Mouse (Mus musculus) forebrain, embryonic 12.5 days (tissue): Measurements from ENCODE around the gene Pde4dip. TPM values are rescaled to one million over a fixed set of nuclear protein-coding genes. Genes with fewer than 3 reads are reported as not detected.

Experiments
- ATAC-seq: fragments of 200-750 bp; cut with Nextera tagmentation; 2 replicates; pipeline ENCODE4 v1.8.0; 2017; ENCODE audit warnings: moderate TSS enrichment; ENCODE audit not compliant: low FRiP score
- H3K27ac ChIP-seq: fragments of 300-500 bp; sonication (generic); 2 replicates; pipeline ENCODE4 v1.5.1; 2016; ENCODE audit warnings: mild to moderate bottlenecking
- H3K27me3 ChIP-seq: fragments of 300-500 bp; sonication (generic); 2 replicates; pipeline ENCODE4 v1.6.1; 2016; ENCODE audit warnings: mild to moderate bottlenecking
- H3K36me3 ChIP-seq: fragments of 300-500 bp; sonication (generic); replicated peaks from 2 replicates; pipeline ENCODE4 v1.6.1; 2016; ENCODE audit warnings: mild to moderate bottlenecking
- H3K4me1 ChIP-seq: fragments of 300-500 bp; sonication (generic); 2 replicates; pipeline ENCODE4 v1.6.1; 2016
- H3K4me2 ChIP-seq: fragments of 300-500 bp; sonication (generic); 2 replicates; pipeline ENCODE4 v1.6.1; 2016; ENCODE audit warnings: mild to moderate bottlenecking, moderate library complexity
- H3K4me3 ChIP-seq: fragments of 300-500 bp; sonication (generic); replicated peaks from 2 replicates; pipeline ENCODE4 v1.5.1; 2016; ENCODE audit warnings: mild to moderate bottlenecking
- H3K9ac ChIP-seq: fragments of 300-500 bp; sonication (generic); 2 replicates; pipeline ENCODE4 v1.6.1; 2016; ENCODE audit warnings: mild to moderate bottlenecking
- H3K9me3 ChIP-seq: fragments of 300-500 bp; sonication (generic); 2 replicates; pipeline ENCODE4 v1.6.1; 2016
- WGBS: fragments of 180-500 bp; shearing (Covaris S2); methylation state at CpG from one replicate; pipeline ENCODE4 v1.1.7; 2016; 5-methylcytosine and 5-hydroxymethylcytosine counted together
- polyA plus RNA-seq: library from polyadenylated mRNA; unstranded; fragments of >200 nt; fragmentation: Nextera tagmentation; extraction: Ambion mirVana; gene quantifications from 2 replicates; pipeline ENCODE4 v1.2.1, GENCODE M21; 2016

The Pde4dip gene
- polyA plus RNA-seq, 1 experiment from 2014 or later: 35.7 TPM

DNA sequence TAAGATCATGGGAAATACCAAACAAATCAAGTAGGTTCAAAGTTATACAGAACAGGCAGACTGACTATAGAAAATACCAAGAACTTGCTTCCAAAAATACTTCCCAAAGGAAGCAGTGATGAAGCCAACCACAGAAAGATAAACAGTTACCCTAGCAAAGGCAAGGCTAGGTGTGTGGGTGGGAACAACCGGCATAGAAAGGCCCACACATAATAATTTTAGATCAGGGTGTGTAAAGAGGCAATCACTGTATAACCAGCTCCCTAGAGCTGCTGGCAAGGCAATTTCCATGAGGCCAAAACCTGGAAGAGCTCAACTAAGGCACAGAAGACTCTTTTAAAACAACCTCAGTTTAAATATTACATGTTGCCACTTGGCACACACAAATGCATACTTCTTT, 29.1 kb downstream of the Pde4dip start:
- Histone ChIP-seq H3K4me3 (no peak overlapping the region), H3K9me3 (no peaks in the 10 kb centered on the region), H3K27ac (no peak overlapping the region), H3K9ac (no peak overlapping the region), H3K36me3 (no peaks in the 10 kb centered on the region), H3K27me3 (no peaks in the 10 kb centered on the region), H3K4me1 (no peaks in the 10 kb centered on the region), H3K4me2 (no peak overlapping the region)
- 81% methylated on average over 1 of the region's 1 CpGs for WGBS
- no peak for ATAC-seq

DNA sequence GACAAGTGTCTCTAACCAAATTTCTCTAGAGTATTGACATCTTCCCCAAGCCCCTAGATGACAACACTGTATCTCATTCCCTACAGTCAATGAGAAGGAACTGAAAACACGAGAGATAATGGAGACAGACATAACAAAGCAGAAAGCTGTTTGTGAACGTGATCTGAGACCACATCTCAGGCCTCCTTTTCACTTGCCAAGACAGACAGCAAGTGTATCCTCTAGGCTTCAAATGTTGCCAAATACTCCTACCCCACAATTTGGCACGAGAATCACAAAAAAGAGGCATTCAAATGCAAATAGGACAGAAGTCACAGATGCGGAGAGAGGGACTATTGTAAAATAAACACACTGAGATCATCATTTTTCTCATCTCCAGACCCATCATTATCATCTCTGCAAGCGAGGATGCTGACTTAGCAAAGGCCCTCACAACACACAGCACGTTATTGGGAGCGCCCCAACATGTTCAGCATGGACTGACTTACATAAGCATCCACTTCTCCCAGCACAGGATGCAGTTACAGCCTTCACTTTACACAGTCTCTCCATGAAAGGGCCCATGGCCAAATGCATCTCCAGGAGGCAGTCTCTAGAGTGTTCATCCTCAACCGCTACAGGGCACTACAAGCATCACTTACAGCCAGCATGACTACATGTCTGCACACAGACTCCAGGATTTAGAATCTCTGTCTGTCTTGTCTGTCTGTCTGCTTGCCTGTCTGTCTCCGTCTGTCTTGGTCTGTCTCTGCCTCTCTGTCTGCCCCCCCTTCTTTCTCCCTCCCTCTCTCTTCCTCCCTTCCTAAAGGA, 33.7 kb downstream of the Pde4dip start:
- H3K27ac ChIP-seq: no peak overlapping the region
- no peaks in the 10 kb centered on the region for H3K9me3 ChIP-seq
- WGBS: 67% methylated on average over 9 of the region's 9 CpGs
- no peaks in the 10 kb centered on the region for H3K4me1 ChIP-seq
- no peak overlapping the region for H3K4me3 ChIP-seq
- no peak overlapping the region for H3K9ac ChIP-seq
- no peaks in the 10 kb centered on the region for H3K27me3 ChIP-seq
- no peak for ATAC-seq
- H3K36me3 ChIP-seq: no peaks in the 10 kb centered on the region
- H3K4me2 ChIP-seq: no peak overlapping the region

DNA sequence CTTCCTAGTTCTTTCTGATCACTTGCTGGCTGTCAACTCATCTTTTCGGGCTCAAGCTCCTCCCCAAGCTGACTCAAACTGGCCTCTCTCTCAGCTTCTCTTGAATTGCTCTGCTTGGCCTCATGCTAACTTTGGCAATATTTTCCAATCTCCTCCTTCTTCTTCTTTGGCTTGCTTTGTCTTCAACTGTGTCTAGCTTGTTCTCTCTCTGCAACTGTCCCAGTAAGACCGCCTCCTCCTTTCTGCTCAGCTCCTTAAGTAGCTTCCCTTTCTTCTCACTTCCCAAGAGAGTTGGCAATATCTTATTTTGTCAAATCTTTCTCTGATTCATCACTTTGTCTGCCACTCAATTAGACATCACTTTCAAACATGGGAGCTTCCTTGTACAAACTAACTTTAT, 36.7 kb downstream of the Pde4dip start:
- no peaks in the 10 kb centered on the region for H3K27me3 ChIP-seq
- no peak for ATAC-seq

DNA sequence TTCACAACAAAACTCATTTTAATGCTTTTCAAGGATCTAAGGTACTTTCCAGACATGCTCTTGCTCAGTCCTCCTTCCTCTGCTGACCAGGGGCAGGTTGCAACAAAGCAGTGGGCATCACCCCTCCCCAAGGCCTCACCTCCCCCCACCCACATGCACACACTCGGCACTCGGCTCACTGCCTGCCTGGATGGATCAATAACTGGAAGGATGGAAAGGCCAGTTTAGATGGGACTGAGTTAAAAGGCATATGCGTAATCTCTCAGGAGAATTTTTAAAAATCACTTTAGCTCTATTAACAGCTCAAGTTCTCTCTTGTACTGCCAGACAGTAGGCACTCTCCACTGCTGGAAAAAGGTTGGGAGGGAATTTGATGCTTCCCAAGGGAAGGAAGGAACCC, 40.9 kb downstream of the Pde4dip start:
- 72% methylated on average over 3 of the region's 3 CpGs for WGBS

More for the DNA sequence above, 36.7 kb downstream of the Pde4dip start:
- H3K4me3 ChIP-seq: no peak overlapping the region
- no peak overlapping the region for H3K4me2 ChIP-seq
- H3K4me1 ChIP-seq: no peaks in the 10 kb centered on the region
- H3K36me3 ChIP-seq: no peaks in the 10 kb centered on the region
- H3K9me3 ChIP-seq: no peaks in the 10 kb centered on the region
- H3K9ac ChIP-seq: no peak overlapping the region
- H3K27ac ChIP-seq: no peak overlapping the region
- 97% methylated on average over 2 of the region's 2 CpGs for WGBS

DNA sequence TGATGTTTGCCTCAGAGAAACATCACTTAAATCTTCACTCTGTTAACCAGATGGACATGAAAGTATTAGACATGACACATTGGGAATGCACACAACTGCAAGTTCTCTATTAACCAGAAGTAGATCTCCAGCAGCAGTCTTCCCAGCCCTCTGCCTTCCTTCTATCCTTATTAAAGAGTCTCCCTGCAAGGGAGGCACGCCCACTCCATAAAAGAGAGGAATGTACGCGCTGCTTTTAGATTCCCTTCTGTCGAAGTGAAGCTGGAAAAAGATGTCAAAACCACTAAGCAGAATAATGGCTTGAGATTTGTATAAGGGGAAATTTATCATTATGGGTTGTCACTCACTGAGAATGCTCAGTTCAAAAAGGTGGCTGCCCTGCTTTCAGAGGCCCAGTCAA, 42.1 kb downstream of the Pde4dip start:
- no peaks in the 10 kb centered on the region for H3K4me1 ChIP-seq
- no peaks in the 10 kb centered on the region for H3K9me3 ChIP-seq
- H3K9ac ChIP-seq: no peak overlapping the region
- H3K27me3 ChIP-seq: no peaks in the 10 kb centered on the region
- ATAC-seq: no peak
- WGBS: 79% methylated on average over 4 of the region's 4 CpGs
- H3K27ac ChIP-seq: no peak overlapping the region
- H3K36me3 ChIP-seq: no peaks in the 10 kb centered on the region
- H3K4me3 ChIP-seq: no peak overlapping the region
- H3K4me2 ChIP-seq: no peak overlapping the region

More for the DNA sequence above, 40.9 kb downstream of the Pde4dip start:
- Histone ChIP-seq H3K36me3 (no peaks in the 10 kb centered on the region), H3K9me3 (no peaks in the 10 kb centered on the region), H3K9ac (no peak overlapping the region), H3K4me3 (no peak overlapping the region), H3K4me2 (no peak overlapping the region), H3K27me3 (no peaks in the 10 kb centered on the region), H3K27ac (no peak overlapping the region), H3K4me1 (no peaks in the 10 kb centered on the region)
- ATAC-seq: no peak

DNA sequence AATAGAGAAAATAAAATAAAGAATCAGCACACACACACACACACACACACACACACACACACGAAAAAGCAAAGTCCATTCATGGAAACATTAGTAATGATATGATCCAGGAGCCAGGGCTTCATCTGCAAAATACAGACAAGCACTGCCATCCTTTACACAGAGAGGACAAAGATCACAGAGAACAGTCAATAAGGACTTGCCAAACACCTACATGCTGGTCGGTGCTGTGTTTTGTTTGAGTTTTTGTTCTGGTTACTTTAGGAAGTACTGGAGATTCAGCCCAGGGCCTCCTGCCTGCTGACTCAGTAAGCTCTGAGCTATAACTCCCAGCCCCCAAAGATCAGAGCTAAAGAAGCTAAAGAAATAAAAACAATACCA, 43.7 kb downstream of the Pde4dip start:
- Histone ChIP-seq H3K4me1 (no peaks in the 10 kb centered on the region), H3K4me2 (no peak overlapping the region), H3K9ac (no peak overlapping the region), H3K27me3 (no peaks in the 10 kb centered on the region), H3K9me3 (no peaks in the 10 kb centered on the region), H3K27ac (no peak overlapping the region), H3K4me3 (no peak overlapping the region), H3K36me3 (no peaks in the 10 kb centered on the region)
- WGBS: 79% methylated on average over 2 of the region's 2 CpGs
- ATAC-seq: no peak

DNA sequence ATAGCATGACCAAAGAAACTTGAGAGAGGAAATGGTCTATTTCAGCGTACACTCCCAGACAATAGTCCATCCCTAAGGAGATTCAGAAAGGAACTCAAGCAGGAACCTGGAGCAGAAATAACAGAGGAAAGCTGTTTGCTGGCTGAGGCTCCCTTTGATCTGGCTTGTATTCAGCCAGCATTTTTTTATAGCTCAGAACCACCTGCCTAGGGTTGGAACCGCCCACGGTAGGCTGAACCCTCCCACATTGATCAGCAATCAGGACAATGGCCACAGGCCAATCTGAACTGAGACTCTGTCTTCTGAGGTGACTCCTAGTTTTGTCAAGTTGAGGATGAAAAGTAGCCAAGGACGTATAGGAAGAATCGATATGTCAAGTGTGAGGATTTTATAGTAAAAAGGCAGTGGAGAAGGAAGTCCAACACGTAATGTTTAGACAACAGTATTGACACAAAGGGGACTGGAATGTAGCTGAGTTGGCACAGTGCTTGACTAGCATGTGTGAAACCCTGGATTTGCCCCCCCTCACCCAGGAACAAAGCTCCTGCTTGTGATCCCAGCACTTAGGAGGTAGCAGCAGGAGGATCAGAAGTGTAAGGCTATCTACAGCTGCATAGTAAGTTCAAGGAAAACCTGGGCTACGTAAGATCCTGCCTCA, 44.2 kb downstream of the Pde4dip start:
- Histone ChIP-seq H3K9me3 (no peaks in the 10 kb centered on the region), H3K27ac (no peak overlapping the region), H3K9ac (no peak overlapping the region), H3K4me3 (no peak overlapping the region), H3K36me3 (no peaks in the 10 kb centered on the region), H3K4me1 (no peaks in the 10 kb centered on the region), H3K4me2 (no peak overlapping the region), H3K27me3 (no peaks in the 10 kb centered on the region)
- WGBS: 87% methylated on average over 7 of the region's 7 CpGs
- no peak for ATAC-seq

DNA sequence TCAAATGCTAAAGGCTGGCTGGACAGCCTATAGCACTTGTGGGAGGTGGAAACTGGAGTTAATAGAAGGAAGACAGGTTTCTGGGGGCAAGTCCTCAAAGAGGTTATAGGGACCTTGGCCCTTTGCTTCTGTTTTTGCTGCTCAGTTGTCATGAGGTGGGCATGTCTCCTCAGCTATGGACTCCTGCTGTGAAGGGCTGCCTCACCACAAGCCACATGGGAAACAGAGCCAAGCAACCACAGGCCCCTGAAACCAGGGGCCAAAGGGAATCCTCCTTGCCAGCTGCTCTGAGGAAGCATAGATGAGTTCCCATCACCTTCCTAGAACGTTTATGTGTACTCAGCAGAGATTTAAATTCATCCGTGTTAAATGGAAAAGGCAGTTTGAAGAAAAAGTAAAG, 45.9 kb downstream of the Pde4dip start:
- H3K27ac ChIP-seq: no peak overlapping the region
- no peaks in the 10 kb centered on the region for H3K27me3 ChIP-seq
- WGBS: 64% methylated on average over 2 of the region's 2 CpGs
- no peak for ATAC-seq
- H3K4me1 ChIP-seq: no peaks in the 10 kb centered on the region
- H3K36me3 ChIP-seq: no peaks in the 10 kb centered on the region
- H3K9me3 ChIP-seq: no peaks in the 10 kb centered on the region
- no peak overlapping the region for H3K4me2 ChIP-seq
- H3K9ac ChIP-seq: no peak overlapping the region
- H3K4me3 ChIP-seq: no peak overlapping the region

DNA sequence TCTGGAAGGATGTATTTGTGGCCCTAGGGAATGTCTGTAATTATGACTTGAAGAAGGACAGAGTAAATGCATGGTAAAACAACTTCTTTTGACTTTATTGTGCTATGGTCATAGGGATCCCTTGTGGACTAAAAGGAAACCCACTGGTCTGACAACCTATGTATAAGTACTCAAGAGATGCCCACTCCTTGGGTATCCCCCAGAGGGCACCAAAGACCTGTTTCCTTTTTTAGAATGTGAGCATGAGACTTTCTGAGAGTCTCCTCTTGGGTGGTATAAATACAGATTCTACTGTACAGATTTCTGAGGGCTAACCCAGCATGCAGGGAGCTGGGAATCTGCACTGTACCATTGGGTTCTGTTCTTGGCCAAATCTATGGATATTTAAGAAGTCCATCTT, 48.1 kb downstream of the Pde4dip start:
- no peak overlapping the region for H3K9ac ChIP-seq
- no peak overlapping the region for H3K4me2 ChIP-seq
- no peaks in the 10 kb centered on the region for H3K27me3 ChIP-seq
- H3K4me3 ChIP-seq: no peak overlapping the region
- no peak for ATAC-seq
- H3K36me3 ChIP-seq: no peaks in the 10 kb centered on the region
- H3K27ac ChIP-seq: no peak overlapping the region
- H3K9me3 ChIP-seq: no peaks in the 10 kb centered on the region
- H3K4me1 ChIP-seq: no peaks in the 10 kb centered on the region

DNA sequence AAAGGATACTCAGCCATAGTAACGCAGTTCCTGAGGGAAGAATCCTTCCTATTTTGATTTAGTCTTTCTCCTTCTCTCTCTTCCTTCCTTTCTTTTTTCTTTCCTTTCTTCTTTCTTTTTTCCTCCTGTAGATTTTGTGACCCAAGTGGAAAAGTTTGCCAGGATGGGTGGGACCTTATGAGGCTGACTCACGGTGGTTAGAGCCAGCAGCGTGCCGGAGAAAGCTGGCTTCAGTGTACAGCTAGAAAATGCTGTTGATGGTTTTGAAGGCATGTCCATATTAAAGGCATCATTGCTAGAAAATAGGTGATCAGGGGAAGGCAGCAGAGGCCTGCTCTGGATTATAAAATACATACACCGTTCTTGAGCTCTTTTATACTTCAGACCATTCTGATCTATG, 52.6 kb downstream of the Pde4dip start:
- H3K4me2 ChIP-seq: no peak overlapping the region
- no peaks in the 10 kb centered on the region for H3K4me1 ChIP-seq
- WGBS: 93% methylated on average over 5 of the region's 5 CpGs
- no peak overlapping the region for H3K4me3 ChIP-seq
- no peak overlapping the region for H3K9ac ChIP-seq
- no peak for ATAC-seq
- no peak overlapping the region for H3K27ac ChIP-seq
- H3K9me3 ChIP-seq: no peaks in the 10 kb centered on the region
- no peaks in the 10 kb centered on the region for H3K36me3 ChIP-seq
- H3K27me3 ChIP-seq: no peaks in the 10 kb centered on the region

DNA sequence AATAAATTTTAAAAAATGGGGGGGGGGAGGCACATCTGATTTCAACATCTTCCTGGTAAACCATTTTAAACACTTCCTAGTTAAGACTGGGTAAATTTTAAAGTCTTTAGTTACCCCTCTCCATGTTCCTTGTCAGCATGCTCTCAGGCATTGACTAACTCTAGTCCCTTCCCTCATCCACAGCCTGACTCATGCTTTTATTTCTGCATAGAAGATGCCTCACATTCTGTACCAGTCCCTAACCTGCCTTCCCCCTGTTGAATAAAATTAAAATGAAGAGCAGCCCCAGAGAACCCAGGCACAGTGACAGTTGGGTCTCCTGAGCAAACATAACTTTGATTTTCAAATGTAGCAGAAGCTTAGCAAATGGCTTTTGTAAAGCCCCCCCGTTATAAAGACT, 53.9 kb downstream of the Pde4dip start:
- WGBS: 48% methylated on average over 1 of the region's 1 CpGs

DNA sequence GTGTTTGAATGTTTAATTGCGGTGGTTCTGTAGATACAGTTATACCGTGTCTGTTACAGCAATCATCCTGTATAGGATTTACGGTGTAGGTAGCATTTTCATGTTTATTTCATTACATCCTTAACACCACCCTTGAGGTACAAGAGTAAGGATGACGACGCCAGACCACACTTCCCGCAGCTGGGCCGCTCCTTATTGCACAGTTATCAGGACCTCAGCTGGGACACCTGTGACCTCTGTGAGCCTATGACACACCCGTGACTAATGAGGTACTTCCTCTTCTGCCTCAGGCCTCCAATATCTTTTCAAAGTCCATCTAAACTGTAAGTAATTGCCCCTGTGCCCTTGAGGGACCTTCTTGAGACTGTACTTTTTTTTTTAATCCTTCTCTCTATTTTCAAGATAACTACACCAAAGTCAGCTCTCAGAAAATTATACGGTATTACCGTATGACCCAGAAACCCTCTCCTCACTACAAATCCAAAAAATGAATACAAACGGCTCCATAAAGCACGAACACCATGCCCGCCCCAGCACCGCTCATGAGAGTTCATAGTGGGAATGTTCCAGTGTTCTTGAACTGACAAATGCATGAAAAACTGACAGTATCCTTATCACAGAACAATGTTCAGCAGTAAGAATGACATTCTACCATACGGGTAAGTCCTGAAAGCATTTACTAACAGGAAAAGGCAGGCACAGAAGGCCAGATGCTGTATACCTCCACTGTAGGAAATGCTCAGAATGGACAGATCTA, 56.8 kb downstream of the Pde4dip start:
- no peaks in the 10 kb centered on the region for H3K9me3 ChIP-seq
- 90% methylated on average over 15 of the region's 15 CpGs for WGBS
- no peaks in the 10 kb centered on the region for H3K4me1 ChIP-seq
- no peak overlapping the region for H3K4me3 ChIP-seq
- H3K9ac ChIP-seq: no peak overlapping the region
- H3K4me2 ChIP-seq: no peak overlapping the region
- no peak overlapping the region for H3K27ac ChIP-seq
- no peaks in the 10 kb centered on the region for H3K36me3 ChIP-seq
- no peak for ATAC-seq
- no peaks in the 10 kb centered on the region; the same call in 1 of the 2 replicates for H3K27me3 ChIP-seq

More for the DNA sequence above, 53.9 kb downstream of the Pde4dip start:
- Histone ChIP-seq H3K27me3 (no peaks in the 10 kb centered on the region), H3K27ac (no peak overlapping the region), H3K4me1 (no peaks in the 10 kb centered on the region), H3K4me2 (no peak overlapping the region), H3K4me3 (no peak overlapping the region), H3K36me3 (no peaks in the 10 kb centered on the region), H3K9me3 (no peaks in the 10 kb centered on the region), H3K9ac (no peak overlapping the region)
- ATAC-seq: no peak
